Mouse (Mus musculus): ENCODE measurements around the gene Gm21973. TPM values are rescaled to one million over a fixed set of nuclear protein-coding genes. Genes with fewer than 3 reads are reported as not detected.
A peak's percentile ranks its signal among the peaks of the same experiment; 100 is the strongest.

The Gm21973 gene
- polyA plus RNA-seq, 1 experiment from 2014 or later = not detected

DNA sequence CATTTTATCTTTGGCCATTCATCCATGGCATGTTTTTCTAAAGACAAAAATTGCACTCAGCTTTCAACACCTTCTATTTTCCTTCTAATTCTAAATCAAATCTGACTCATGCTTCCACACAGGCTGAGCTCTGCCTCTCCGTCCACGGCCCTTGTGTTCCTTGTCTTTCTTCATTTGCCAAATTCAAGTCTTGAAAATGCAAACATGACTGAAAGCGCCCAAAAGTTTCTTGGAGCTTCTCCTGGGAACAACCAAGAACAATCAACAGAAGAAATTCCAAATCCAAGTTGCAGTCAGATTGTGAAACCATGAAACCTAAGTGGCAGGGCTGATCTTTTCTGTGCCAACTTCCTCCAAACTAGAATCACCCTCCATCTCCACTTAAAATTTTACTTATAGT lies 13.4 kb downstream of the Gm21973 start:
- 89% methylated on average over 3 of the region's 3 CpGs for WGBS

DNA sequence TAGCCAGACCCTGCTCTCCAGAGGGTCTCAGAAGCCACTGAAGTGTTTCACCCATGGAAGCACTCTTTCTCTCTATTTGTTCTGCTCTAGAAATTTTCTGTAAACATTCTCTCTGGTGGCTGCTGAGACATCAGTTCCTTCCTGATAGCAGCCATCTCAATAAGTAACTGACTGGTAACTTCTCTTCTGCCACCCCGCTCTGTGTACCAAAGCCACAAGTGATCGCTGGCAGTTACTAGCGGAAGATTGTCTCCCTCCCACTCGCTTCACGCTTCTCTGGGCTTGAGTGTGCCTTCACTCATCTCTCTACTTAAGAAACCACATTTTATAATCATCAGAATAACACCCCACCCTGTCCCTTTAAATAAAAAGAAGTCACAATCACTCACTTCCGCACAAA lies 21.9 kb downstream of the Gm21973 start:
- no peak for ATAC-seq (ENCODE audit: low FRiP score)
- no peak overlapping the region for H3K9ac ChIP-seq
- 96% methylated on average over 6 of the region's 6 CpGs for WGBS

More for the DNA sequence above, 13.4 kb downstream of the Gm21973 start:
- Histone ChIP-seq H3K27ac (no peak overlapping the region), H3K9me3 (no peaks in the 10 kb centered on the region), H3K4me1 (no peaks in the 10 kb centered on the region), H3K36me3 (replicated peaks) (no peaks in the 10 kb centered on the region), H3K4me3 (replicated peaks) (no peak overlapping the region), H3K4me2 (no peak overlapping the region), H3K27me3 (no peaks in the 10 kb centered on the region), H3K9ac (no peak overlapping the region)
- no peak for ATAC-seq (ENCODE audit: low FRiP score)

GRCm38 (mm10) chr15:10358039-10358948 lies 33.1 kb downstream of the Gm21973 start, which contains the start of gene Agxt2:
Gene Agxt2 (plus strand): TSS chr15:10358532.
- WGBS = 81% methylated on average over 9 of the region's 9 CpGs
- H3K9ac ChIP-seq = no peak within 1 kb of the TSS
- ATAC-seq (ENCODE audit: low FRiP score) = no peak
- H3K36me3 ChIP-seq (replicated peaks) = no peaks in the 10 kb centered on the region
- no peak within 1 kb of the TSS for H3K4me3 ChIP-seq (replicated peaks)
- no peaks in the 10 kb centered on the region for H3K27me3 ChIP-seq
- no peak within 1 kb of the TSS for H3K27ac ChIP-seq
- no peaks in the 10 kb centered on the region for H3K9me3 ChIP-seq
- H3K4me2 ChIP-seq = no peak within 1 kb of the TSS
- H3K4me1 ChIP-seq = no peaks in the 10 kb centered on the region

More for the DNA sequence above, 21.9 kb downstream of the Gm21973 start:
- Histone ChIP-seq H3K4me1 (no peaks in the 10 kb centered on the region), H3K36me3 (replicated peaks) (no peaks in the 10 kb centered on the region), H3K9me3 (no peaks in the 10 kb centered on the region), H3K27me3 (no peaks in the 10 kb centered on the region), H3K4me2 (no peak overlapping the region), H3K27ac (no peak overlapping the region), H3K4me3 (replicated peaks) (no peak overlapping the region)

GRCm38 (mm10) chr15:10366331-10366730 lies 41.2 kb downstream of the Gm21973 start:
- Histone ChIP-seq H3K27me3 (no peaks in the 10 kb centered on the region), H3K4me3 (replicated peaks) (no peak overlapping the region), H3K36me3 (replicated peaks) (no peaks in the 10 kb centered on the region), H3K4me1 (no peaks in the 10 kb centered on the region), H3K4me2 (no peak overlapping the region), H3K9ac (no peak overlapping the region), H3K27ac (no peak overlapping the region), H3K9me3 (no peaks in the 10 kb centered on the region)
- ATAC-seq (ENCODE audit: low FRiP score) = no peak
- WGBS = 93% methylated on average over 2 of the region's 2 CpGs

GRCm38 (mm10) chr15:10375404-10375803 lies 50.2 kb downstream of the Gm21973 start:
- H3K36me3 ChIP-seq (replicated peaks) = no peaks in the 10 kb centered on the region
- H3K4me1 ChIP-seq = no peaks in the 10 kb centered on the region
- no peak for ATAC-seq (ENCODE audit: low FRiP score)
- H3K27me3 ChIP-seq = no peaks in the 10 kb centered on the region
- H3K9me3 ChIP-seq = no peaks in the 10 kb centered on the region
- no peak overlapping the region for H3K9ac ChIP-seq
- H3K27ac ChIP-seq = no peak overlapping the region
- H3K4me3 ChIP-seq (replicated peaks) = no peak overlapping the region
- 95% methylated on average over 3 of the region's 3 CpGs for WGBS
- no peak overlapping the region for H3K4me2 ChIP-seq

GRCm38 (mm10) chr15:10378338-10378959 lies 53.3 kb downstream of the Gm21973 start:
- Histone ChIP-seq H3K9ac (no peak overlapping the region), H3K4me2 (no peak overlapping the region), H3K36me3 (replicated peaks) (no peaks in the 10 kb centered on the region), H3K27ac (no peak overlapping the region), H3K4me3 (replicated peaks) (no peak overlapping the region), H3K9me3 (no peaks in the 10 kb centered on the region), H3K27me3 (no peaks in the 10 kb centered on the region), H3K4me1 (no peaks in the 10 kb centered on the region)
- WGBS = 88% methylated on average over 4 of the region's 4 CpGs
- ATAC-seq (ENCODE audit: low FRiP score) = no peak

GRCm38 (mm10) chr15:10379757-10380458 lies 54.7 kb downstream of the Gm21973 start:
- 95% methylated on average over 3 of the region's 3 CpGs for WGBS
- Histone ChIP-seq H3K9ac (no peak overlapping the region), H3K9me3 (no peaks in the 10 kb centered on the region), H3K36me3 (replicated peaks) (no peaks in the 10 kb centered on the region), H3K27ac (no peak overlapping the region), H3K27me3 (no peaks in the 10 kb centered on the region), H3K4me1 (no peaks in the 10 kb centered on the region), H3K4me3 (replicated peaks) (no peak overlapping the region), H3K4me2 (no peak overlapping the region)
- no peak for ATAC-seq (ENCODE audit: low FRiP score)

DNA sequence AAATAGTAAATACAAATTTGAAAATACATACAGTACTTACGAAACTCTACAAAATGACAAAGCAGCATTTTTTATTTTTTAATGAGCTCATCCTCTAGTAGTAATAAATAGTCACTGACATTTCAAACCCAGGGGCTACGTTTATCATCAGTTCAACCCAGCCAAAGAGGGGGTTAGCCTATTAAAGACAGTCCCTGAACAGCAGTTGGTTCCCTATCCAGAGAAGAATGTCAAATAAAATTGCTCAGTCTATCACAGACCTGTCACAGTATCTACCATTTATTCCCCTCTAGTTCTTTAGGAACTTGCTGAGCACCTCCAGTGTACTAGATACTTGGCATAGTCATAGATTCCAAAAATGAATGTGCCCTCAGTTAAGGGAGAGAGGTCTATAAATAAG lies 62.1 kb downstream of the Gm21973 start:
- Histone ChIP-seq H3K27me3 (no peaks in the 10 kb centered on the region), H3K27ac (no peak overlapping the region), H3K4me3 (replicated peaks) (no peak overlapping the region), H3K9me3 (no peaks in the 10 kb centered on the region), H3K4me2 (no peak overlapping the region), H3K4me1 (no peaks in the 10 kb centered on the region), H3K9ac (no peak overlapping the region), H3K36me3 (replicated peaks) (no peaks in the 10 kb centered on the region)
- WGBS = 73% methylated on average over 2 of the region's 2 CpGs
- no peak for ATAC-seq (ENCODE audit: low FRiP score)

DNA sequence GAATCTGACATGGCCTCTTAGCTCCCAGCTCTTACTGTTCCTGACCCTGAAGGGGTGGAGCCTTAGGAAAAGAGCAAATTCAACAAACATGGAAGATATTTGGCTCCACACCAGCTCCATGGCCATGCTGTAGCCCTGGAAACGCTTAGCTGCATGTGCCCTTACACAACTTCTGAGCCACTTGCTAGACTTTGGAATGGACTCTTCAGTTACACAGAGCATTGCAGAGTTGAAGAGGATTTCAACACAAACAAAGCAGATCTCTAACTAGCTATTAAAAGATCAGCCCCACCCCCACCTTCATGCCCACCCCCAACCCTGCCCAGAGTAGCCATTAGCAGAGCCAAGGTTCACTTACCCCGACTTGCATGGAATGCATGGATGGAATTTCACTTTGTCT lies 74.6 kb downstream of the Gm21973 start:
- Histone ChIP-seq H3K36me3 (replicated peaks) (no peaks in the 10 kb centered on the region), H3K27ac (no peak overlapping the region), H3K4me1 (no peaks in the 10 kb centered on the region), H3K9ac (no peak overlapping the region), H3K9me3 (no peaks in the 10 kb centered on the region), H3K4me3 (replicated peaks) (no peak overlapping the region), H3K4me2 (no peak overlapping the region), H3K27me3 (no peaks in the 10 kb centered on the region)
- 81% methylated on average over 2 of the region's 2 CpGs for whole genome bisulfite sequencing
- 0 out of 2 replicates have a peak, but pooled peaks have one; percentile 17 for ATAC-seq (ENCODE audit: low FRiP score)

DNA sequence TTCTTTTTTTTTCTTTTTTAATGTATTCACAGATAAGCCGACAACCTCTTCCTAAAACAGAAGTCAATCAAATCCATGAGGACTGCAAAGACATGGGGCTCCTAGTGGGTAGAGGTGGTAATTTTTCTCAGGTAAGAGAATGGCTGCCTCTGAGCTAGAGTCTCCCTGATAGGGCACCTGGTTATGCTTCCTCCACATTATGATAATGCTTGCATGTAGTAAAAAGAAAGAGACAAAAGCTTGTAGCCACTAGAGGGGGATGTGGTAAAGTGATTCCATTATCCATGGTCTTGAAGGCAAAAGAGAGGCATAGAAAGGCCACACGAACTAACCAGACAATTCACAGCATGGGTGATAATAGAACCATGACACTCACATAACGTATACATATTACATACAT lies 75.2 kb downstream of the Gm21973 start:
- Histone ChIP-seq H3K9me3 (no peaks in the 10 kb centered on the region), H3K27ac (no peak overlapping the region), H3K36me3 (replicated peaks) (no peaks in the 10 kb centered on the region), H3K4me3 (replicated peaks) (no peak overlapping the region), H3K27me3 (no peaks in the 10 kb centered on the region), H3K4me1 (no peaks in the 10 kb centered on the region), H3K4me2 (no peak overlapping the region), H3K9ac (no peak overlapping the region)
- 58% methylated on average over 3 of the region's 3 CpGs for WGBS
- peak; percentile 41; the same call in 1 of the 2 replicates for ATAC-seq (ENCODE audit: low FRiP score)

DNA sequence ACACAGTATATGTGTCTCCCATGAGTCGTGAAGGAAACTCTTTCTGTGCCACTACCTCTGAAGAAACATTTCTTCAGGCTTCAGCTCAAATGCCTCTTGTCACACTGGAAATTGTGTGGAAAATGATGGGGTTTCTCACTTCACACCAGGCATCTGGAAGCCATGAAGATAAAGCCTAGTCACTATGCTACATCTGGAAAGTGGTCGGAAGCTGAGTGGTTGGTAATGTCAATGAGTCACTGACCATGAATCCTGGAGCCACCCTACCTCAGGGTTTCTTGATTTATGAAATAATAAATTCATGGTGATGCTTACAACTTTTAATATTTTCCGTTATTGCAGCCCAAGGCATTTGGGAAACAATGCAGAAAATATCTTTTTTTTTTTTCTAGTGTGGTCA lies 84.7 kb downstream of the Gm21973 start:
- Histone ChIP-seq H3K9me3 (no peaks in the 10 kb centered on the region), H3K36me3 (replicated peaks) (no peaks in the 10 kb centered on the region), H3K4me2 (no peak overlapping the region), H3K4me3 (replicated peaks) (no peak overlapping the region), H3K9ac (no peak overlapping the region), H3K27me3 (no peaks in the 10 kb centered on the region), H3K4me1 (no peaks in the 10 kb centered on the region), H3K27ac (no peak overlapping the region)
- ATAC-seq (ENCODE audit: low FRiP score) = no peak
- 91% methylated on average over 3 of the region's 3 CpGs for WGBS

GRCm38 (mm10) chr15:10410881-10411280 lies 85.7 kb downstream of the Gm21973 start:
- no peaks in the 10 kb centered on the region for H3K4me1 ChIP-seq
- no peak overlapping the region for H3K27ac ChIP-seq
- no peak overlapping the region for H3K9ac ChIP-seq
- no peak overlapping the region for H3K4me3 ChIP-seq (replicated peaks)
- H3K27me3 ChIP-seq = no peaks in the 10 kb centered on the region
- no peaks in the 10 kb centered on the region for H3K36me3 ChIP-seq (replicated peaks)
- 94% methylated on average over 2 of the region's 2 CpGs for WGBS
- no peaks in the 10 kb centered on the region for H3K9me3 ChIP-seq
- no peak overlapping the region for H3K4me2 ChIP-seq
- no peak for ATAC-seq (ENCODE audit: low FRiP score)
